Mouse (Mus musculus): ENCODE measurements around the gene 1700061G19Rik. TPM values are rescaled to one million over a fixed set of nuclear protein-coding genes. Genes with fewer than 3 reads are reported as not detected.

Gene 1700061G19Rik
- 0.33 TPM for polyA plus RNA-seq (2015; fragmentation: Illumina TruSeq; extraction: RNeasy Lipid Tissue Mini Kit (QIAGEN cat#74804); ENCODE audit: low read depth, low replicate concordance)

DNA sequence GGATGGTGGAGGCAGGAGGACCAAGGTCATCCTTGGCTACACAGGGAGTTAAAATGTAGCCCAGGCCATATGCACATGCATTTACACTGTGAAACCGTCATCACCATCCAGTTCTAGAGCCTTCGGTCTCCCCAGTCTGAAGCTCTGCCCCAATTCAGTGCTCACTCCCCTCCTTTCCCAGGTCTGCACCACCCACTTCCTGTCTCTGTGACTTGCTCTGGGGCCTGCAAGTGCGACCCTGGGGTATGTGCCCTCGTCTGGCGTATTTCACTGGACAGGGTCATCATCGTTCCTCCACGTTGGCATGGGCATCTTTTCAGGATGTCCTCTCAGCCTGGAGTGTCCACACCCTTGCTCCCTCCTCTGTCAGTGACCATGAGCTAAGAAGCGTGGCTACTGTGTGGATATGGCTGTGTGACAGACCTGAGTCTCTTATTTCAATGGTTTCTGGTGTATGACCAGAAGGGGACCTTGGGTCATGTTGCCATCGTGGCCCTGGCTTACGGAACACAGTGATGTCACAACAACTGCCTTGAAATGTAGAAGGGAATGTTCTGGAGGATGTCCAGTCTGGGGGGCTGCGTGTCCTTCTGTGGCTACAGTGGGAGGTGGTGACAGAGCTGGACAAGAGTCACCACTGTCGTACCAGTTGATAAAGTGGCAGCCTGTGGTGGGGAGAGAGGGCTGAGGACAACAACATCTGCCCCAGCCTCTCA lies at the start of gene 1700061G19Rik:
Gene 1700061G19Rik (plus strand): TSS at position 542 of the 716 bp plus-strand sequence.

DNA sequence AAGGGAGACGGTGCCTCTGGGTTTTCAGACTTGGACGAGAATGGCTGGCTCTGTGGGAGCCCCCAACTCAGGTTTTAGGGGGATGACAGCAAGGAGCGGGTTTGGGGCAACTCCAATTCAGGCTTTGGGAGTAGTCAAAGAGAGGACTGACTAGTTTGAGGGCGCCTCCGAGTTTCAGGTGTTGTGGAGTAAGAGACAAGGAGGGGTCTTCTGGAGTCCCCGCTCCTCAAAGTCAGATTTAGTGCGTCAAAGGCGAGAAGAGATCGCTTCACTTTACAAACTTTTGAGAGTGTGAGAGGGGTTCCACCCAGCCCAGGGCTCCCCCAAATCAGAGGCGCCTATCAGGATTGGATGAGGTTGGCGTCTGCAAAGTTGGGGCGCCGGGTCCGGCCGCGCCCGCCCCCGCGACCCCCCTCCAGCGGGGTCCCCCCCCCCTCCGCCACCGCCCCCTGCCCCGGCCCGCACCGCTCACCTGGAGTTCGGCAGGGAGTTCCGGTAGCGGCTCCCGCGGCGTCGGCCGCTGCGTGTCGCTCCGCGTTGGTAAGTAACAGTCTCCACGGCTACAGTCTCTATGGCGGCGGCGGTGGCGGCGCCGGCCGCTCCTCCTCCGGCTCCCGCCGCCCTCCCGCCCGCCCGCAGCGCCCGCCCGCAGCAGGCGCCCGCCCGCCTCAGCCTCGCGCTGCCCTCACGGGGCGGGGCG lies 44.7 kb upstream of the 1700061G19Rik start, which contains the start of gene Rfx2:
Gene Rfx2 (minus strand): TSS at position 603 of the 700 bp plus-strand sequence.

DNA sequence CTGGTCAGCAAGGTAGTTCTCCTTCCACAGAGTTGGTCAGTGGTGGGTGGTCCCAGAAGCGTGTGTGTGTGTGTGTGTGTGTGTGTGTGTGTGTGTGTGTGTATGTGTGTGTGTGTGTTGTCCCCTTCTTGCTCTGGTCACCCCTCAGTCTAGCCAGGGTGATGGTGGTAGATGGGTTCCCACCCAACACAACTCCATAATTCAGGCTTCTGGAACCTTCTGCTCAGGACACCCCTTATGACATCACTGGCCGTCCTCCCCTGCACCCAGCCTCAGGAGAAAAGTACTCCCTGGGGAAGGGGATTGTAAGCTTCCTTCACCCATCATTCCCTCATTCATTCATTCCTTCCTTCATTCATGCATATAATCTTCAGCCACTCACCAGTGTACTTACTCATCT lies 1.0 kb upstream of the 1700061G19Rik start, which contains the start of gene Acsbg2:
Gene Acsbg2 (minus strand): TSS at position 211 of the 400 bp plus-strand sequence.

DNA sequence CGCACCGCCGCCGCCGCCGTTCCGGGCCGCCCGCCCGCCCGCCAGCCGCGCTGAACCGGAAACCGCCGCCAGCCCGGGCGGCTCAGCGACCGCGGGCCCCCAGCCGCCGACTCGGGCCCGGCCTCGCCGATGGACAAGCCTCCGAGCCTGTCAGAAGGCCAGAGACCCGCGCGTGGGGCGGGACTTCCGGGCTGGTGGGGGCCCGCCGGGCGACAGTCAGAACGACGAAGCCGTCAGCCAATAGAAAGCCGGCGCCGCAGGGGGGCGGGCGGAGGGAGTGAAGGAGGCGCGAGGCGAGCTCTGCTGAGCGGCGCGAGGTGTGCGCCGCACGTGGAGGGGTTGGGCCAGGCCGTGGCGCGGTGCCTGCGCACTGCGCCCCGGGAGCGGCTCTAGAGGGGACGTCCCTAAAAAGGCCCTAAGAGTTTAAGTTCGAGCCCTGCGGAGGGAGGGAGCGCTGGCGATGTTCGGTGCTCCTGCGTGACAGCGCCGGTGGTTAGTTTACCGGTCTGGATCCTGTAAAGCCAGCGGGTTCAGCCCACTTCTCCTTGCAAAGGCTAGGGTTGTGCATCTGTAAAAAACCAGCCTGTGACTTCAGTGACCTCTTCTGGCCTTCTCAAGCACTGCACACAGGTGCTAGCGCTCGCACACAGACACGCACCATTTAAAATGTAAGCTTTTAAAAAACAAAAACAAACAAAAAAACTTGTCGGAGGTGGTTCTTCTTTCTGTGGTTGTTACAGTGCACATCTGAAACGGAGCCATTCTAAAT lies 60.3 kb downstream of the 1700061G19Rik start, which contains the start of gene Mllt1:
Gene Mllt1 (minus strand): TSS at position 53 of the 769 bp plus-strand sequence.

Other genes with a start within 250 kb of the 1700061G19Rik start
- 49.1 TPM for gene Lonp1, start 248.6 kb upstream of the 1700061G19Rik start, polyA plus RNA-seq (2015; fragmentation: Illumina TruSeq; extraction: RNeasy Lipid Tissue Mini Kit (QIAGEN cat#74804); ENCODE audit: low read depth, low replicate concordance)
- 0.77 TPM for gene Catsperd, start 247.3 kb upstream of the 1700061G19Rik start, polyA plus RNA-seq (2015; fragmentation: Illumina TruSeq; extraction: RNeasy Lipid Tissue Mini Kit (QIAGEN cat#74804); ENCODE audit: low read depth, low replicate concordance)
- gene Ranbp3, start 202.2 kb upstream of the 1700061G19Rik start, polyA plus RNA-seq (2015; fragmentation: Illumina TruSeq; extraction: RNeasy Lipid Tissue Mini Kit (QIAGEN cat#74804); ENCODE audit: low read depth, low replicate concordance): 75.1 TPM
- 512 TPM for gene Ndufa11, start 157.7 kb upstream of the 1700061G19Rik start, polyA plus RNA-seq (2015; fragmentation: Illumina TruSeq; extraction: RNeasy Lipid Tissue Mini Kit (QIAGEN cat#74804); ENCODE audit: low read depth, low replicate concordance)
- 13.8 TPM for gene Vmac, start 157.5 kb upstream of the 1700061G19Rik start, polyA plus RNA-seq (2015; fragmentation: Illumina TruSeq; extraction: RNeasy Lipid Tissue Mini Kit (QIAGEN cat#74804); ENCODE audit: low read depth, low replicate concordance)
- gene Nrtn, start 117.9 kb upstream of the 1700061G19Rik start, polyA plus RNA-seq (2015; fragmentation: Illumina TruSeq; extraction: RNeasy Lipid Tissue Mini Kit (QIAGEN cat#74804); ENCODE audit: low read depth, low replicate concordance): 2.6 TPM
- 73.7 TPM for gene Dus3l, start 110.7 kb upstream of the 1700061G19Rik start, polyA plus RNA-seq (2015; fragmentation: Illumina TruSeq; extraction: RNeasy Lipid Tissue Mini Kit (QIAGEN cat#74804); ENCODE audit: low read depth, low replicate concordance)
- gene Prr22, start 105.2 kb upstream of the 1700061G19Rik start, polyA plus RNA-seq (2015; fragmentation: Illumina TruSeq; extraction: RNeasy Lipid Tissue Mini Kit (QIAGEN cat#74804); ENCODE audit: low read depth, low replicate concordance): 1.7 TPM
- 2.1 TPM for gene Rfx2, start 44.5 kb upstream of the 1700061G19Rik start, polyA plus RNA-seq (2015; fragmentation: Illumina TruSeq; extraction: RNeasy Lipid Tissue Mini Kit (QIAGEN cat#74804); ENCODE audit: low read depth, low replicate concordance)
- gene Acsbg2, start 1.0 kb upstream of the 1700061G19Rik start, polyA plus RNA-seq (2015; fragmentation: Illumina TruSeq; extraction: RNeasy Lipid Tissue Mini Kit (QIAGEN cat#74804); ENCODE audit: low read depth, low replicate concordance): not detected
- gene Mllt1, start 59.9 kb downstream of the 1700061G19Rik start, polyA plus RNA-seq (2015; fragmentation: Illumina TruSeq; extraction: RNeasy Lipid Tissue Mini Kit (QIAGEN cat#74804); ENCODE audit: low read depth, low replicate concordance): 54.9 TPM
- not detected for gene Acer1, start 106.6 kb downstream of the 1700061G19Rik start, polyA plus RNA-seq (2015; fragmentation: Illumina TruSeq; extraction: RNeasy Lipid Tissue Mini Kit (QIAGEN cat#74804); ENCODE audit: low read depth, low replicate concordance)
- gene Clpp, start 114.8 kb downstream of the 1700061G19Rik start, polyA plus RNA-seq (2015; fragmentation: Illumina TruSeq; extraction: RNeasy Lipid Tissue Mini Kit (QIAGEN cat#74804); ENCODE audit: low read depth, low replicate concordance): 109 TPM
- 39.4 TPM for gene Alkbh7, start 121.9 kb downstream of the 1700061G19Rik start, polyA plus RNA-seq (2015; fragmentation: Illumina TruSeq; extraction: RNeasy Lipid Tissue Mini Kit (QIAGEN cat#74804); ENCODE audit: low read depth, low replicate concordance)
- gene Pspn, start 124.5 kb downstream of the 1700061G19Rik start, polyA plus RNA-seq (2015; fragmentation: Illumina TruSeq; extraction: RNeasy Lipid Tissue Mini Kit (QIAGEN cat#74804); ENCODE audit: low read depth, low replicate concordance): not detected
- 70.7 TPM for gene Gtf2f1, start 135.8 kb downstream of the 1700061G19Rik start, polyA plus RNA-seq (2015; fragmentation: Illumina TruSeq; extraction: RNeasy Lipid Tissue Mini Kit (QIAGEN cat#74804); ENCODE audit: low read depth, low replicate concordance)
- gene Gm17949, start 136.0 kb downstream of the 1700061G19Rik start, polyA plus RNA-seq (2015; fragmentation: Illumina TruSeq; extraction: RNeasy Lipid Tissue Mini Kit (QIAGEN cat#74804); ENCODE audit: low read depth, low replicate concordance): not detected
- 44.1 TPM for gene Khsrp, start 156.0 kb downstream of the 1700061G19Rik start, polyA plus RNA-seq (2015; fragmentation: Illumina TruSeq; extraction: RNeasy Lipid Tissue Mini Kit (QIAGEN cat#74804); ENCODE audit: low read depth, low replicate concordance)
- gene Slc25a41, start 166.2 kb downstream of the 1700061G19Rik start, polyA plus RNA-seq (2015; fragmentation: Illumina TruSeq; extraction: RNeasy Lipid Tissue Mini Kit (QIAGEN cat#74804); ENCODE audit: low read depth, low replicate concordance): not detected
- 1.5 TPM for gene Crb3, start 183.6 kb downstream of the 1700061G19Rik start, polyA plus RNA-seq (2015; fragmentation: Illumina TruSeq; extraction: RNeasy Lipid Tissue Mini Kit (QIAGEN cat#74804); ENCODE audit: low read depth, low replicate concordance)
- gene Slc25a23, start 184.4 kb downstream of the 1700061G19Rik start, polyA plus RNA-seq (2015; fragmentation: Illumina TruSeq; extraction: RNeasy Lipid Tissue Mini Kit (QIAGEN cat#74804); ENCODE audit: low read depth, low replicate concordance): 246 TPM
- 1.8 TPM for gene Dennd1c, start 203.0 kb downstream of the 1700061G19Rik start, polyA plus RNA-seq (2015; fragmentation: Illumina TruSeq; extraction: RNeasy Lipid Tissue Mini Kit (QIAGEN cat#74804); ENCODE audit: low read depth, low replicate concordance)
- gene Tubb4a, start 212.3 kb downstream of the 1700061G19Rik start, polyA plus RNA-seq (2015; fragmentation: Illumina TruSeq; extraction: RNeasy Lipid Tissue Mini Kit (QIAGEN cat#74804); ENCODE audit: low read depth, low replicate concordance): 670 TPM
- 0.73 TPM for gene Tnfsf9, start 229.8 kb downstream of the 1700061G19Rik start, polyA plus RNA-seq (2015; fragmentation: Illumina TruSeq; extraction: RNeasy Lipid Tissue Mini Kit (QIAGEN cat#74804); ENCODE audit: low read depth, low replicate concordance)